Mouse (Mus musculus): ENCODE measurements around the gene Micu2.

Micu2 gene

GRCm38 (mm10) chr14:57998526-57999401, at the start of gene Micu2:
Gene Micu2, minus strand, starts transcription at chr14:57999262.
- peak; percentile 76 to 82 for DNase-seq (ENCODE audit: low spot score in 2 of 2)

DNA sequence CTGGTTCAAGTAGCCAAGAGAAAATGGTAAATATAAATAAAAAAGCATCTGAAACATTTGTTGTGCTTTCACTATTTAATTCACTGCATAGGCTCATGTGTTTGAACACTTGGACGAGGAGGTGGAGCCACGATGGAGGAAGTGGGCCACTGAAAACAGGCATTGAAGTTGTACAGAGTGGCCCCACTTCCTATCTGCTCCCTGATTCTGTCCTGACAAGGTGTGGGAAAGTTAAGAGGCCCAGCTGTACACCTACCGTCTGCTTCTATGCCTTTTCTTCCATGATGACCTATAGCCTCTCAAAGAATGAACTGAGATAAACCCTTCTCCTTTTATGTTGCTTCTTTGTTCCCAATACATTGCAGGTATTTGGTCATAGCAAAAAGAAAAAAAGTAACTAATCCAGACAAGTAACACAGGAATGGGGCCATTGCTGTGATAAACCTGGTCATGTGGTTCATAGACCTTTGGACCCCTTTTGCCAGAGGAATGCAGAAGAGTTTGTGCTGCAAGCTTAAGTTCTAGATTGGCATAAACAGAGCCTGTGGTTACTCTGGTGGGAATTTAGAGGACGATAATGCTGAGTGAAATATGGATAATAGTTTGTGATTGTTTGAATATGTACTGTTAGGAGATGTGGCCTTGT, 47.7 kb upstream of the Micu2 start:
- DNase-seq (ENCODE audit: low spot score in 2 of 2) = no peak

DNA sequence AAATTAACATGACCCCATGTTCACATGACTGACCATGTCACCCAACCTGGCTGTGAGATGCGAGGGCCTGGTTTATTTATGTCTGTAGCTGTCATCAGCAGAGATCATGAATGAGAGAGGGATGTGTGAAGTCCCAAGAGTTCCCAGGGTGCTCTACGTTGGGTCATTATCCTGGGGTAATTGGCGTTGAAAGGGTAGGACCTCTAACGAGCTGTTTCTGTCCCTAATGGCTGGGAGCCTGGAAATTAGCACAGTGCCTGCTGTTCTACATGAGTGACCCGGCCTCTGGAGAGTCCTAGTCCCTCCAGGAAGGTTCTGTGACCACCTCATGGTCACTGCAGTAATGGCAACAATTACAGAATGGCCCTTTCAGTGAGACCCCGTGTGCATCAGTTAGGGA, 37.1 kb upstream of the Micu2 start:
- no peak for DNase-seq (ENCODE audit: low spot score in 2 of 2)

- DNase-seq (ENCODE audit: low spot score in 2 of 2) = peak in 1 of 2 experiments; percentile 31
Observed at GRCm38 (mm10) chr14:58034567-58034966, 35.5 kb upstream of the Micu2 start.

DNA sequence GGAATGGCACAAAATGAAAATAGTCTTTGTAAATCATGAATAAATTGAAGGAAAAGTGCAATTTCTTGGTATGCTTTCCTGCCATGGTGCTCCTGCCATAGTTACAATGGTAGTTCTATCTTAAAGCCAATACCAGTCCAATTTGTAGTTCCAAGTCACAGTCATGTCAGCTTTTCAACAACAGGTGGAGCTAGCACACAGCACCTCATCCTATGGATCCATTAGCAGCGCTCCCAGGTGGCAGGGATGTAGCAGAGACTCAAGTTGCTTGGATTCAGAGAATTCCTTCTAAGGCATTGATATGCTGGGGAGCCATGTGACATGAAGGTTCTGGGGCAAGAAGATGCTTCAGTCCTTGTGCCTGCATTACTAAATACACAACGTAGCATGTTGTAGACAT, 19.8 kb upstream of the Micu2 start:
- no peak for DNase-seq (ENCODE audit: low spot score in 2 of 2)

- no peak for DNase-seq (ENCODE audit: low spot score in 2 of 2)
Observed at GRCm38 (mm10) chr14:58003852-58004251, 4.8 kb upstream of the Micu2 start.

- DNase-seq (ENCODE audit: low spot score in 2 of 2) = no peak
Observed at GRCm38 (mm10) chr14:58002161-58002560, 3.1 kb upstream of the Micu2 start.

DNA sequence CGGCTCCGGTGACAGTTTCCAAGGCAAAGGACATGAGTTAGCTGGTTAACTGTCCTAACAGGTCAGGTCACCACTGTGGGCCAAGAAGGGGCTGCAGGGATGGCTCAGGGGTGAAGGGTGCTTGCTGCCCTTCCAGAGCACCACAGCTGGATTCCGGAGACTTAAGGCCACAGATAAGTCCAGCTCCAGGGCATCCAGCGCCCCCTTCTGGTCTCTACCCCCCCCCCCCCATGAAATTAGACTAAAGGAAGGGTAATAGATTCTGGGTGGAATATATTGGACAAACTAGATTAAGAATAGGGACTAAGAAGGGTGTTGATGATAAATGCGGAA, 306 bp upstream of the Micu2 start:
- no peak for DNase-seq (ENCODE audit: low spot score in 2 of 2)

GRCm38 (mm10) chr14:57997431-57997830, 1.6 kb downstream of the Micu2 start:
- no peak for DNase-seq (ENCODE audit: low spot score in 2 of 2)

DNA sequence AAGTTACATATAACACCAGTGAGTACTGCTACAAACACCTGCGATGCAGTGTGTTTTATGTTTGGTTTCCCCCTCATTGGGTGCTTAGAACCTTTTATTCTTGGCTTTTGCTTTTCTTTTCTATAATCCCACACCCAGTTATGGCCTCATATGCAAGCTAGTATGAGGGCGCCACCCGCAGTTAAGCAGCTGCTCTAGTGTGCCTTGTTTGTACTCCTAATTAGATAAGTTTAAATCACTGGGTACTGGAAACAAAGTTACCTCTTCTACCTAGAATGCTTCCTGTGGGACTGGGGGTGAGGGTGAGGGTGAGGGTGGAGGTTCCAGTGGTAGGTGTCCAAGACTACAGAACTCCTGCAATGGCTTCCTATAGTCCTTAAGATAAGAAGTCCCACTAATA, 2.9 kb downstream of the Micu2 start:
- no peak for DNase-seq (ENCODE audit: low spot score in 2 of 2)

DNA sequence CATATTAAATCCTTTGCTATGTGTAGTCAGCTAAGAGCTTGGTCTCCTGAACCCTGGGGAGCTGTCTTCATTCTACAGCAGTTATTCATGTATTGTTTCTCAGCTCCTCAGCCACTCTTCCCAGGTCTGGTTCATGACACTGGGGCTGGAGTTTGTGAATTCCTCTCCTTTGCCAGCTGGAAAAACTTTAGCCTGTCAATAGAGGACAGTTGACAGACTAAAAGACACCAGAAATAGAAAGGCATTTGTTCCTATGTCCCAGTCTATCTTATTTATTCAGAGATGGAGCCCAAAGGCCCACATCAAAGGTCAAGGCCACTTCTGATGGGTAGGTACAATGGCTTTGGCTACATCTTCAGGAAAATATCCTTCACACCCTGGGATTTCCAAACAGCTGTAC, 7.3 kb downstream of the Micu2 start:
- no peak for DNase-seq (ENCODE audit: low spot score in 2 of 2)

- no peak for DNase-seq (ENCODE audit: low spot score in 2 of 2)
Observed at GRCm38 (mm10) chr14:57989162-57989561, 9.9 kb downstream of the Micu2 start.

- DNase-seq (ENCODE audit: low spot score in 2 of 2) = no peak
Observed at GRCm38 (mm10) chr14:57985780-57986179, 13.3 kb downstream of the Micu2 start.

- no peak for DNase-seq (ENCODE audit: low spot score in 2 of 2)
Observed at GRCm38 (mm10) chr14:57982450-57982849, 16.6 kb downstream of the Micu2 start.

GRCm38 (mm10) chr14:57981720-57982418, 17.2 kb downstream of the Micu2 start:
- DNase-seq (ENCODE audit: low spot score in 2 of 2) = no peak

GRCm38 (mm10) chr14:57980776-57981175, 18.3 kb downstream of the Micu2 start:
- DNase-seq (ENCODE audit: low spot score in 2 of 2) = no peak

DNA sequence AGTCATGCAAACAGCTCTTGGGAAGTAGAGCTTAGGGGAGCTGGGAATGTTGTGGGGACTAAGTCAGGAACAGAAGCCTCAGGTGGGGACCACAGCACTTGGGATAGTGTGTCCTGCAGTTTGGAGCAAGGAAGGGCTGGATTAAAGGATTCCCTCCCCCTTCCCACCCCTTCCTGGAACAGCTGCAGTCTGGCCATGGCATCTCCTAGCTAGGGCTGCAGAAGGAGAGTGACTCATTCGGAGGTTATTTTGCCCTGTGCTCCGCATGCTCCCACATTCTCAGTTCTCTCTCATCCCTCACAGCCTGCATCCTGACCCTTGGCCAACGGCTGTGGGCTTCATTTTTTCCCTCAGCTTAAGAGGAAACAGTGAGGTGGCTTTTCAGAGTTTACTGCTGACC, 18.9 kb downstream of the Micu2 start:
- DNase-seq (ENCODE audit: low spot score in 2 of 2) = no peak

DNA sequence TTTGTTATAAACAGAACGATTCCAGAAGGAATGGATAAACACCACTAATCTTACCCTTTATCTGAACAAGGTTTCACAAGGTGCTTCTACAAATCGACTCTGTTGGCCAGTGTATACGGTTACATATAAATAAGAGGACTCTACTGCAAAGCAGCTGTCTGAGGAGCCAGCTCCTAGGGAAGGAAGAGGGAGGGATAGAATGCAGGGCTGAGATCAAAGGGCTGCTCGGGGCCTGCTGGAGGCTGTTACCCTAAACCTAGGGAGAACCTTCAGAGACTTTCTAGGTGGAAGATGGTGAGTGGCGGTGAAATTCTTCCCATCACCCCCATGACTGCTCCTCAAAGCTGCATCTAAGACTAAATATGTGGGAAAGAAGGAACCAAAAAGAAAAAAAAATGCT, 20.9 kb downstream of the Micu2 start:
- no peak for DNase-seq (ENCODE audit: low spot score in 2 of 2)

DNA sequence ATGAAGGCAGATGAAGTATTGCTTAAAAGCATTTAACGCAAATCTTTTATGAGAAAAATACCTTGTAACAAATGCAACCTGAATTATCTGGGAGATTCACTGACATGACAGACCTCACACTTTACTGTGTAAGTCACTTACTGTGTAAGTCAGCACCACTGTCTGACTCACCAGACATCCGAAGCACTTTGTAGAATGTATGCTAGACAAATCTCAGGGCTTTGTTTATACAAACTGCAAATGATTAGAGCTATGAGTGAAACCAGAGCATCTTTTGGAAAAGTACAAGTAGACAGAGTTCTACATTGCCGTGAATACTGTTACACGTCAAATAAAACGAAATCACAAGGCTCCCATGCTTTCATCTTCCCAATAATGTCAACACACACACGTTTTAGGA, 23.4 kb downstream of the Micu2 start:
- DNase-seq (ENCODE audit: low spot score in 2 of 2) = no peak

- DNase-seq (ENCODE audit: low spot score in 2 of 2) = peak; percentile 25 to 27
Observed at GRCm38 (mm10) chr14:57971986-57972525, 27.0 kb downstream of the Micu2 start.

DNA sequence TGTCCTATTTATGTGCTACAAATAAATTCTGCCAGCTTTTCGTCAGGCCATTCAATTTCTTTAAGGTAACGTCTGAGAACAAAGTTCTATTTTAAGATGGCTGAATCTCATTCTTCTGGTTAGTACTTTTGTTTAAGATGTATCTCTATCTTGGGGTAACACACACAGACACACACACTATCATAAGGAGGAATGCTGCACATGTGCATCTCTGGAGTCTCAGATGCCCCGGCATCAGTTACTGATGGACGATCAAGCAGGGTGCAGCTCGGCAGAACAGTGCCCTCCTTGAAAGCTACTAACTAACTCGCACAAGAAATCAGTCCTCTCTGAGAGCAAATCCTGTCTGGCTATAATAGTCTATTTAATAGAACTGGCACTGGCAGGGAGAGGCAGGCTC, 30.2 kb downstream of the Micu2 start:
- no peak for DNase-seq (ENCODE audit: low spot score in 2 of 2)

- DNase-seq (ENCODE audit: low spot score in 2 of 2) = no peak
Observed at GRCm38 (mm10) chr14:57967080-57967797, 31.8 kb downstream of the Micu2 start.
